Mouse (Mus musculus): ENCODE results near the gene Ly6g5b. TPM values are rescaled to one million over a fixed set of nuclear protein-coding genes. Genes with fewer than 3 reads are reported as not detected.

Gene Ly6g5b
- total RNA-seq (2023), result under 1 TPM; 0.42 to 0.61 TPM

GRCm38 (mm10) chr17:35115046-35116019 is at the start of gene Ly6g5b:
TSS of gene Ly6g5b (minus strand) at chr17:35115428.

GRCm38 (mm10) chr17:35134801-35135590 is 19.8 kb upstream of the Ly6g5b start, which contains the start of gene Bag6:
TSS of gene Bag6 (plus strand) at chr17:35135178.

GRCm38 (mm10) chr17:35131500-35132173 is 16.4 kb upstream of the Ly6g5b start, which contains the start of gene Apom:
TSS of gene Apom (minus strand) at chr17:35132050.

GRCm38 (mm10) chr17:35126206-35126611 is 11.0 kb upstream of the Ly6g5b start, which contains the start of gene D17H6S53E:
TSS of gene D17H6S53E (plus strand) at chr17:35126373.

GRCm38 (mm10) chr17:35121871-35122303 is 6.7 kb upstream of the Ly6g5b start, which contains the start of gene Csnk2b:
TSS of gene Csnk2b (minus strand) at chr17:35122053.

GRCm38 (mm10) chr17:35121143-35121799 is 6.0 kb upstream of the Ly6g5b start, which contains the start of gene Gpank1:
TSS of gene Gpank1 (plus strand) at chr17:35121455.

GRCm38 (mm10) chr17:35108097-35108496 is 7.1 kb downstream of the Ly6g5b start, which contains the start of gene Ly6g5c:
TSS of gene Ly6g5c (plus strand) at chr17:35108279.

GRCm38 (mm10) chr17:35088825-35089644 is 26.2 kb downstream of the Ly6g5b start, which contains the start of gene Abhd16a:
TSS of gene Abhd16a (plus strand) at chr17:35089263.

GRCm38 (mm10) chr17:35085208-35085865 is 29.9 kb downstream of the Ly6g5b start, which contains the start of gene Ly6g6f:
TSS of gene Ly6g6f (minus strand) at chr17:35085610.

GRCm38 (mm10) chr17:35077786-35078233 is 37.4 kb downstream of the Ly6g5b start, which contains the start of gene Ly6g6d:
TSS of gene Ly6g6d (minus strand) at chr17:35078065.

GRCm38 (mm10) chr17:35076507-35077176 is 38.6 kb downstream of the Ly6g5b start, which contains the start of gene Ly6g6e:
TSS of gene Ly6g6e (plus strand) at chr17:35076902.

GRCm38 (mm10) chr17:35066084-35066483 is 49.1 kb downstream of the Ly6g5b start, which contains the start of gene Mpig6b:
TSS of gene Mpig6b (minus strand) at chr17:35066184.

GRCm38 (mm10) chr17:35064951-35065947 is 50.0 kb downstream of the Ly6g5b start, which contains the start of gene Ly6g6c:
TSS of gene Ly6g6c (plus strand) at chr17:35065388.

